Mouse (Mus musculus) large intestine, adult 2 months (tissue): ENCODE results near the gene Slc38a8. TPM values are rescaled to one million over a fixed set of nuclear protein-coding genes. Genes with fewer than 3 reads are reported as not detected.

Experiments
- DNase-seq: peaks from one replicate; pipeline ENCODE4 v3.0.0-alpha.2; 2012; ENCODE audit warnings: low read depth, low spot score
- WGBS: fragments of 180-500 bp; shearing (Covaris S2); methylation state at CpG from one replicate; pipeline ENCODE4 v1.1.7; 2018; 5-methylcytosine and 5-hydroxymethylcytosine counted together
- polyA plus RNA-seq: library from polyadenylated mRNA; depleted of rRNA; stranded (reverse); fragments of >200 nt; gene quantifications from 2 replicates; pipeline ENCODE4 v1.2.3, GENCODE M21; 2012

Gene Slc38a8
- polyA plus RNA-seq, 1 experiment = 0.62 TPM

DNA sequence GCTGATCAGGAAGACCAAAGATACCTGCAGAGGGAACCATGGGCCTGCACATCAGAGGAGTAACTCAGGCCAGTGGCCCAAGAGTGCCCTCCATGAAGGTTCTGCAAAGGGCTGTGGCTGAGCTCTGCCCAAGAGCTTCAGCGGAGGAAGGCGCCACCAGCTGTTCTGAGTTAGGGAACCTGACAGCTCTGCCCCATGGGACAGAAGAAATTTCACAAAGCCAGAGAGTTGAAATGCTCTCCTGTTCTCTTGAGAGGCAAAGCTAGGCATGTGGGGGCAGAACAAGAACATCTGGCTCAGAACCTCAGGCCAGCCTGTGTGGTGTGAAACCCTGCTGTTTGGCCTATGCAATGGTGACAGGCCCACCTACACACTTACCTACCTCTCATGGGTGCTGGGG lies 1.7 kb downstream of the Slc38a8 start:
- 90% methylated on average over 2 of the region's 2 CpGs for WGBS
- DNase-seq = no peak

DNA sequence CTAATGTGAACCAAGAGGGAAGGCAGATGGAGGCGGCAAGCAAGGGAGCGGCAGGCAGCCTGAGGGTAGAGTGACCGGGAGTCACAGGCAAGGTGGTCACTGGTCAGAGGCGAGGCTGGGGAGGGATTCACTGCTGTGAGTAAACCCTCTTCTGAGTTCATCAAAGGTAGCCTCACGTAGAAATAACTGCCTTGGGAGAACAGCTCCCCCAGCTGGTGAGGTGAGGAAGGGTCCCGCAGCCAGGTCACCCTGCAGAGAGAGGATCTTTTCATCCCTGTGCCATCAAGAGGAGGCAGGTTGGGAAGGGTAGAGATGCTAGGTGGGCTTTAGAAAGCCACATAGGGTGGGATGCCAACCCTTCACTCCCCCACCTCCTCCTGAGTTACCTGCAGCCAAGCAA lies 4.7 kb downstream of the Slc38a8 start:
- DNase-seq = no peak
- WGBS = 27% methylated on average over 6 of the region's 6 CpGs

DNA sequence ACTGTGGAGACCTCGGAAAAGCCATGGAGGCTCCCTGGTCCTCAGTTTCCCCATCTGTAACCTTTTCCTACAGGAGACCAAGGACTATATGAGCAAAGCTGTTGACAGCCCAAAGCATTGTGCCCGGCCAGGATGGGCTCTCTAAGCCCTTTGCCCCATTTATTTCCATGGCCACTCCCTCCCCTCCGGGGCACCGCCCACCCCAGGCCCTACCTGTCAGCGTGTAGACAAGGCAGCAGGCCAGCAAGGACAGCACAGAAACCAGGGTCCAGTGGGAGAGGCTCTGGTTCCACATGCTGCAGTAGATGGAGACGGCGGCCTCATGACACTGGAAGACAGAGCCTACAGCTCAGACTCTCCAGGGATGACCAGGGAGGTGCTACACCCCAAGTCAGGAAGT lies 14.4 kb downstream of the Slc38a8 start:
- no peak for DNase-seq
- WGBS = 53% methylated on average over 7 of the region's 7 CpGs

DNA sequence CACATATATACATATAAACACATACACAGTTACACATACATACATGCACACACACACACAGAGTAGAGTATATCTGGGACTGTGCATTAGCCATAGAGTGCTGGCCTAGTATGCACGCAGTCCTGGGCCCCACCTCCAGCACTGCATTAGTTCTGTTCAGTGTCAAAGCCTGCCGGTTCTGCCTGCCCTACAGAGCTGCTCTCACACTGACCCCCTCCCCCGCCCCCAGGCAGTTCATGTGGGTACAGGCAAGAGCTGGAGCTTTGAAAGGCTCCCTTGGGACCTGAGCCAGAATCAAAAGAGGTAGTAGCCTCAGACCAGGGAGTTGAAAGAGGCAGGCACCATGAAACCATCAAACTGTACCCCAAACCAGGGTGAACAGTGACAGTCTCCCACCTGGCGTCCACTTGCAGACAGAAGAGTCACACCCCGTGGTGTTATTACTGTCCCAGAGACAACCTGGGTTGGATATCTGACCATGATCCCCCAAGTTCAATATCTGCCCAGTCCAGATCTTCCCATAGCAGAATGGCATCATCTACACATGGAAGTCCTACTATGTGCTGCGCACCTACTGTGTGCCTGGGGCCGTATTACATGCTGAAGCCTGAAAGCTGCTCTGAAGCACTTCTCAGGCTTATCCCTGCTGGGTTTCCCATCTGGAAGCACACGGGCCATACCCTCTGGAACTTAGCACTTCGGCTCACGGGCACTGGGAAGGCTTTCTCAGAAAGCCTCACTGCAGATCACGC lies 17.2 kb downstream of the Slc38a8 start:
- DNase-seq = no peak
- WGBS = 79% methylated on average over 11 of the region's 11 CpGs

DNA sequence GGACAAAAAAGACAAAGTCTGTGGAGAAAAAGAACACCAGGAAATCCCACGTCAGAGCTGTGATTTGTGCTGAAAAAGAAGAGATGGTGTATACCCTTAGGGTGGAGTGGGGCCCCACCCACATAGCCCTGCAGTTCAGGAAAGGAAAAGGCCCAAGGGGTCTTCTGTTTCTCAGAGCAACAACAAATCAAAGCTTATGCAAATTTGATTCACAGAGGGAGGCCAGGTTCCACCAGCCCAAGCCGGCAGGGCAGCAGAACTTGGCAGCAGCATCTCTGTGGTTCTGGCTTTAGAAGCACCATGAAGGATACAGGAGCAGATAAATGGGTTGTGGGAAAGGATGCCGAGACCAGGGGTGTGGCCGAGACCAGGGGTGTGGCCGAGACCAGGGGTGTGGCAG lies 22.8 kb downstream of the Slc38a8 start:
- DNase-seq = no peak
- 26% methylated on average over 5 of the region's 5 CpGs for WGBS

DNA sequence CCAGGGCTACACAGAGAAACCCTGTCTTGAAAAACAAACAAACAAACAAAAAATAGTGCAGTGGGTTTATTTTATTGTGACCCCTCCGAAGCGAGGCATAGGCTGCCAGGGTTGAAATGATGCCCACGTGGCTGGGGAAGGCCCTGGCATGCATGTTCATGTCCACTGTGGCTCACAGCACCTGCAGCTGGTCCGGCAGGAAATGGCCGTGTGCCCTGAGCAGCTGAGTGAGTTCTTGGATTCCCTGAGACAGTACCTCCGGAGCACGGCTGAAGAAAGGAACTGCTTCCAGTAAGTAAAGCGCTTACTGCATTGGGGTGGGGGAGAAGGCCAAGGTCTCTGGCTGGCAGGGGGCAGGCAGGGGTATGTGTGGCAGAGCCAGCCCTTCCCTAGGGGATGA lies 33.4 kb downstream of the Slc38a8 start:
- no peak for DNase-seq
- WGBS = 77% methylated on average over 8 of the region's 8 CpGs

DNA sequence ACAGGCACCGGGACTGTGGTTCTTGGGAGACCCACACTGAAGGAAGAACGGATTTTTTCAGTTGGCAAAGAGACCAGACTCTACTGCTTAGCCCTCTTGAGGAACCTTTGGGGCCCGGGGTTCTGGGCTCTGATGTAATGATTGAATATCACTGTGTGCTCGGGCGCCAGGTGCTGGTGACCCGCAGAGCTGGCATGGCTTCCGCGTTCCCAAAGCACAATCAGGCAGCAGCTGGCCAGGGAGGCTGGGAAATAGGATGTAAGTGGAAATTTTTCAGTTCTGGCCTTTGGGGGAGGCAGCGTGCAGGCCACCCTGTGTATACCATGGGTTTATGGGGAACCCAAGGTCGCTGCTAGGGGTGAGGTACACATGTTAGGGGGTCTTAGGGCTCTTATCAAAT lies 34.7 kb downstream of the Slc38a8 start:
- 68% methylated on average over 10 of the region's 10 CpGs for WGBS

DNA sequence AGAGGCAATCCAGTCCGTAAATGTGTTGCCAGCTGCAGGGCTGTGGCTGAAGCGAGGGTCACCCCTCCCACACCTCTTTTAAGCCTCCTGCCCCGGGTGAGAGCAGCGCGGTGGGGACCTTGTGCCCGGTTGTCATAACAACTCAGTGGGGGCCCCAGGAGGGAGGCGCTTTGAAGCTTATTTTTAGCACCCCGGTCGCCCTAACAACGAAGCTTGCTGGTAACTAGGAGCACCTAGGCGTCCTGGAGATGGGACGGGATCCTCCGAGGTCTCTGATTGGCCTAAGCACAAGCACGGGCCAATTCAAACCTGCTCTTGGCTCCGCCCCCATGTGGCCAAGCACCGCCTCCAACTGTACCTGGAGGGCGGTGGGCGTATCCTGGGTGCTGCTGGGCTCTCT lies 35.4 kb downstream of the Slc38a8 start:
- no peak for DNase-seq
- WGBS = 4% methylated on average over 18 of the region's 18 CpGs

More for the DNA sequence above, 34.7 kb downstream of the Slc38a8 start:
- no peak for DNase-seq

DNA sequence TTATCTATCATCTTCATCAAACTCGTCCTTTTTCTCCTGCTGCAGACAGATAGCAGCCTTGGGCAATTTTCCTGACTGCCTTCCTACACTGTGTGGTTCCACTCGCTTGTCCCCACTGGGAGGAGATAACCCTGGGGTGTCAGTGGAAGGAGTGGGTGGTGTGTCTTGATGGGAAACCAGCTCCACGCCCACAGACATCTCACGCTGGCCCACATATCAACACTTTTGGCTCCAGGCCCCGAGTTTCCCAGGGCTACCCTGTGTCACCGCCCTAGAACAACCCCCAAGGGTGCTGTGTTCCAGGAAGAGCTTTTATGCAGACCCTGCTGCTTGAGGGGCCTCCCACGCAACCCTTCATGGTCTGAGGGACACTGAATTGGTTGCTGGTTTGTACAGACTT lies 37.8 kb downstream of the Slc38a8 start:
- WGBS = 53% methylated on average over 7 of the region's 7 CpGs
- DNase-seq = no peak

DNA sequence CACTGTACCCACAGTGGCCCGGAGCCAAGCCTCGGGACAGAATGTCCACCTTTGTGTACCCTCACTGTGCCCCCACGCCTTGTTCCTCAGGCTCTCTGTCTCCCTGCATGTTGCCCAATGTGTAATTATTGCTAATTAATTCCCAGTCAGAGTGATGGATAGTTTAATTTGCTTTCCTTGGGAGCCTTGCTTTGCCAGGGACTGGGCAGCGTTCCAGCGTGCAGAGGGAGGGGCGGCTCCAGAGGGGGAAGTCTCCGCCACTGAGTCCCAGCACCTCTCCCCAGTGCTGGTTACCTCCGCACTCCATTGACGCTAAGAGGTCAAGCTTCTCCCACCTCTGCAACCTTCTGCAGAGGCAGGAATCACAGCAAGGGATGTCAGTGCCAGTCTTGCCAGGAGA lies 40.1 kb downstream of the Slc38a8 start:
- WGBS = 51% methylated on average over 9 of the region's 9 CpGs
- DNase-seq = no peak

DNA sequence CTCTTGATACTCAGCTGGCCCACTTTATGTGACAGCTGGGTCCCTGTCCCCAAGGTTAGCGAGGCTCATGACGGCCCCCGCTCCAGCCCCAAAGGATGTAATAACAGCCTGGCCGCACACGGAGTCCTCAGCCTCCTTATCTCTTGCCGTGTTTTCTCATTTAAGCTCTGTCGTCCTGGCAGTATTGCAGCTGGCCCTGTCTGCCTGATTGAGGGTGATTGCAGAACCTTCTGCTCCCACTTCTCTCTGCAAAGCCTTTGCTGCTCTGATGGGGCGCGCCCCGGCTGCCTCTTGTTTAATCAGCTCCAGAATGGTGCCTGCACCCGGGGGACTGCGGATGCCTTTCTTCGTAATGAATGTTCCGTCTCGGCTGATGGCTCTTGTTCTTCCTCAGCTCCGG lies 41.8 kb downstream of the Slc38a8 start:
- WGBS = 20% methylated on average over 16 of the region's 16 CpGs

DNA sequence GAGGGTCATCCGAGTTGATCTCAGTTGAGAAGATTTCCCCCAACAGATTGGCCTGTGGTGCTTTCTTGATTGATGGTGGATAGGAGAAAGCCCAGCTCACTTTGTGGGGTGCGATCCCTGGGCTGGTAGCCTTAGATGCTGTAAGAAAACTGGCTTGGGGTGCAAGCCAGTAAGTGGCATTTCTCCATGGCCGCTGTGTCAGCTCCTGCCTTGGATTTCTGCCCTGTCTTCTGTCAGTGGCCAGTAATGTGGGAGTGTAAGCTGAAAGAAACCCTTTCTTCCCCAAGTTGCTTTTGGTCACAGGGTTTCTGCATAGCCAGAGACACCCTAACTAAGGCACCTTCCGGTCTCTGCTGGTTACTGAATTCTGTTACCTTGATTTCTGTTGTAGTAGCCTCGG lies 45.5 kb downstream of the Slc38a8 start:
- DNase-seq = no peak
- WGBS = 81% methylated on average over 5 of the region's 5 CpGs

More for the DNA sequence above, 41.8 kb downstream of the Slc38a8 start:
- no peak for DNase-seq

DNA sequence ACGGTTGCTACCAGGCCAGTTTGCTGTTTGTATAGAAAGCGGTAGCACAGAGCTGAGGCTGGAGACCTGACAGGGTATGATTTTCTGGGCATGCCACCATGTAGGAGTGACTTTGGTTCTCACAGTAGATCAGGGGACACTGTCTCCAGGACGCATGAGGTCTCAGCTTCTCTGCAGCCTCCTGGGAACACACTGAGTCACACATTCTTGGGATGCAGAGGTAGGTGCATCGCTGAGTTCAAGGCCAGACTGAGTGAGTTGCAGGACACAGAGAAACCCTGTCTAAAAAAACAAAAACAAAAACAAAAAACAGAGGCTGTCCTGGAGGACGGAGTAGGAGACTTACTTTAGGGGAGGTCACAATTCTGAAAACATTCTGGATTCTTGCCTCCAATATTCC lies 48.6 kb downstream of the Slc38a8 start:
- no peak for DNase-seq
- WGBS = 85% methylated on average over 5 of the region's 5 CpGs

DNA sequence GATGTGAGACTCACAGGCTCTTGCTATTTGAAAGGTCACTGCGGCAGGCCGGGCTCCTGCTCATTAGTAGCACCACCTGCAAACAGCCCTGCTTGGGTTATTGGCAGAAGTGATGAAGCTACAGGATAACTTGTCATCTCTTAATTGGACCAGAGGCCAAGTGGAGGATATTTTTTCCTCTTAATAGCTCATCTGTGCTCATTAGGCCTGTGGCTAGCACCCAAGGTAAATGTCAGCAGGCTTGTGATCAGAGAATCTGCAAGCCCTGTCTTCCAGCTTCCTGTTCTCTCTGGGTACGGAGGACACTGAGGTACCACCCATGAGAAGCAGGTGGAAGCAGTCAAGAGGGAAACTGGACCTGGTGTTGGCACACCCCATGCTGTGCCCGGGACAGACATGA lies 50.4 kb downstream of the Slc38a8 start:
- no peak for DNase-seq
- 83% methylated on average over 4 of the region's 4 CpGs for WGBS

DNA sequence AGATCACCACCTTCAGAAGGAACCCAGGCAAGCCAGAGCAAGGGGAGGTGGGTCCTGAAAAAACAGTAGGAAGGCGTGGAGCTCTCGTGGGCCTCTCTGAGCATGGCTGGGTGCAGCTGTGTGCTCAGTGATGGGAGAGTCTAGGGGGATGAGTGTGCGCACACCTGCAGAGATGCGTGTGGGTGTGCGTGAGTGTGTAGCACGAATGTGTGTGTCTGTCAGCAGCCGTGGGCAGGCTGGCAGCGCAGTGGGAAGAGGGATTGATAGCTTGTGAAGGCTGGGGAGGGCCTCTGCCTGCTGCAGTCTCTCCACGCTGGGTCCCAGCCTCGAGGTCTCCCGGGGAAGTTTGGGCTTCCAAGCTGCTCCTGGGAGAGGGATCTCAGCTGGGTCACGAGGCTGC lies 51.9 kb downstream of the Slc38a8 start:
- WGBS = 74% methylated on average over 12 of the region's 12 CpGs
- no peak for DNase-seq

DNA sequence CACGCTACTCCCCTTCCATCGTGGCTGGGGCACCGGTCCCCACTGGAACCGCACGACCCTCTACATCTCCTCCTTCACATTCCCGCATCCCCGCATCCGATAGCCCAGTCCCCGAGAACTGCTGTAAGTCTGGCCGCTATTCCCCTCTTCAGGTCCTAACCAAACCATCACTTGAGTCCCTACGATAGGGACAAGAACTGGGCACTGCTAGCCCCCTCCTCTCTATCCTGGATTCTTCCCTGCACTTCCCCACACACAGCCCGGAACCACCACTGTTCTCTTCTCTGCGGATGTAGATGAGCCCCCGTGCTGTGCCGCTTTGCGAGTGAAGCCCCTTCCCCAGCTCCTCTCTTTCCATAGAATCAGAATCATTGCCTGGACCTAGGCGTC lies 53.7 kb downstream of the Slc38a8 start:
- no peak for DNase-seq
- WGBS = 10% methylated on average over 17 of the region's 17 CpGs

DNA sequence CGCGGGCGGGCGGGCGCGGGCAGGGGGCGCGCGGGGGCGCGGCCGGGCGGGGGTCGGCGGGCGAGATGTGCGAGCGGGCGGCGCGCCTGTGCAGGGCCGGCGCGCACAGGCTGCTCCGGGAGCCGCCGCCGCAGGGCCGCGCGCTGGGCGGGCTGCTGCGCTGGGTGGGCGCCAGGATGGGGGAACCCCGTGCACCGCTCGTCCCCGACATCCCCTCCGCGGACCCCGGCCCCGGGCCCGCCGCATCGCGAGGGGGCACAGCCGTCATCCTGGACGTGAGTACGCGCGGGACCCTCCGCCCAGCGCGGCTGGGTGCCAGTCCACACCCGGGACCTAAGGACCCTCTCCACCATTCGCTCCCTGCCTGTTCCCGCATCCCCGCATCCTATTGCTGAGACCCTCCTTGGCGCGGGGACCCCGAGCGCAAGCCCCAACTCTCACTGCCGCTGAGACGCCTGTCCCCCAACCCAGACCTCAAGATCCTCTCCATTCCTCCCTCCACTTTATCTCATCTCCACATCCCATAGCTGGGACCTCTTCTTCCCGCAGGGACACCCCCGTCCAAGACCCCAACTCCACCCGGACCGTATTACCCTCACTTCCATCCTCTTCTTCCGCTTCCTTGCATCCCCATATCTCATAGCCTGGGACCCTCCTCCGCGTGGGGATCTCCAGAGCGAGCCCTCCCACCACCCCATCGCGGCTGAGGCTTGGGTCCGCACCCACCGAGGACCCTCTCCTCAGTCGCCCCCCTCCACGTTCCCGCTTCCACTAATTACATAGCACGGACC lies 54.3 kb downstream of the Slc38a8 start:
- DNase-seq = no peak
- 5% methylated on average over 62 of the region's 80 CpGs for WGBS

DNA sequence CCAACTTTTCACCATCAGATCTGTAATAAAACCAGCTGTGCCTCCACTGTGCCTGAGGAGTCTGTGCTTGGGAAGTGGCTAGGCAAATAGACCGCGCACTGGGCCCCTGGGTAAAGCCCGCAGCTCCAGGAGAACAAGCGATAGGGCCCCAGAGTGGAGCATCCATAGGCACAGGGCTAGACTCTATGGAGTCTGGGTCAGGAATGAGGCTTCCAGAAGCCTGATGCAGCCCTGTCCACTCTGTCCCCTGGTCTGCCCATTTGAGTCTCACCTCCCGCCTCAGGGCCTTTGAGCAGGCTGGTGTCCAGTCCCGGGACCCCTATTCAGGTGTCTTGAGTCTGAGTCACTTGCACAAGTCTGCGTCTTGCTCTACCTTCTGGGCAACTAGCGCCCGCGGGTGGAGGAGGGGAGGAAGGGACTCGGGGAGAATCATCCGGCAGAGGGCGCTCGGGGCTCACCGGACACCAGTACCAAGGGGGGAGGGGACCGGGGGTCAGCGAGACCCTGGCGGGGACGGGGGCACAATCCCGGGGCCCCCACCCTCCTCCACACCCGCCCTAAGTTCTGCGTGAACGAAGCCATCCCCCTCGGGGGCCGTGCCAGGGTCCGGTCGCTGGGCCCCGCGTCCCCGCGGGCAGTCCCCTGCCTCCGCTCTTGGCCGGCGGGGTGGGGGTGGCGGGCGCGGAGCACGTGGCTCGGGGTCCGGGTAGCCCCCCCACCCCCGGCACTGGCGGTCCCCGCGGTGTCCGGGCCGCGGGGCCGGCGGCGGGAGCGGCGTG lies 55.1 kb downstream of the Slc38a8 start, which contains the start of gene Necab2:
Gene Necab2, plus strand, starts transcription at position 509 of the 779 bp plus-strand sequence.
- WGBS = 3% methylated on average over 37 of the region's 52 CpGs

DNA sequence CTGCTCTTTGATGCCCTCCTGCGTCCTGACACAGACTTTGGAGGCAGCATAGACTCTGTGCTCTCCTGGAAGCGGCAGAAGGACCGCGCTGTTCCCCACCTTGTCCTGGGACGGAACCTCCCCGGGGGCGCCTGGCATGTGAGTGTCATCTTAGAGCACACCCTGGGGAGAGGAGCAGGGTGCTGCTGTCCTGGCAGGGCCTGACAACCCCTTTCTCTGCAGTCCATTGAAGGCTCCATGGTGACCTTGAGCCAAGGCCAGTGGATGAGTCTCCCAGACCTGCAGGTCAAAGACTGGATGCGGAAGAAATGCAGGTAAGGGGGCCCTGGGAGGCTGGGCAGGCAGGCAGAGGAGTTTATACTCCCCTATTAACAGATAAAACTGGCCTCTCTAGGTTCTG lies 58.5 kb downstream of the Slc38a8 start:
- WGBS = 98% methylated on average over 8 of the region's 8 CpGs

More for the DNA sequence above, 55.1 kb downstream of the Slc38a8 start, which contains the start of gene Necab2:
- no peak for DNase-seq

DNA sequence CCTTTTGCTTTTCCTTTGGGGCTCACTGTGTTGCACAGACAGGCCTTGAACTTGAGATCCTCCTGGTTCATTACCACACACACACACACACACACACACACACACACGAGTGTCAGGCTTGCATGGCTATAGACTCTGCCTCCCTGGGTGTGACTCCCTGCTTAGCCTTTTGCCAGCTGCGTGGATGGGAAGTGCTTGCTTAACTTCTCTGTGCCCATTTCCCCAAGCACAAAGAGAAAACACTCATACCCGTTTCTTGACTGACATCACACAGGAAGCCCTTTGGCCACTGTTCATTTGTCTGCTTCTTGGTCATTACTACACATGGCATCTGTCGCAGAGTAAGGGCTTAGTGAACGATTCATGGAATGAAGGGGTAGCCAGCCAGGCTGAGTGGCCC lies 59.5 kb downstream of the Slc38a8 start:
- DNase-seq = no peak
- WGBS = 76% methylated on average over 5 of the region's 5 CpGs

More for the DNA sequence above, 58.5 kb downstream of the Slc38a8 start:
- DNase-seq = no peak
